Mouse (Mus musculus) heart, embryonic 13.5 days (tissue): ENCODE results near the gene Cfb. TPM values are rescaled to one million over a fixed set of nuclear protein-coding genes. Genes with fewer than 3 reads are reported as not detected.

ENCODE experiments used
- ATAC-seq: fragments of 200-750 bp; cut with Nextera tagmentation; 2 replicates; pipeline ENCODE4 v1.8.0; 2017; ENCODE audit warnings: moderate TSS enrichment; ENCODE audit not compliant: insufficient number of reproducible peaks, low FRiP score, low TSS enrichment; ENCODE audit errors: extremely low read depth
- H3K27ac ChIP-seq: fragments of 300-500 bp; sonication (generic); replicated peaks from 2 replicates; pipeline ENCODE4 v1.5.1; 2015; ENCODE audit warnings: moderate library complexity, mild to moderate bottlenecking, inconsistent platforms
- H3K27me3 ChIP-seq: fragments of 300-500 bp; sonication (generic); replicated peaks from 2 replicates; pipeline ENCODE4 v1.6.1; 2015; ENCODE audit warnings: mild to moderate bottlenecking, inconsistent platforms
- H3K36me3 ChIP-seq: fragments of 300-500 bp; sonication (generic); 2 replicates; pipeline ENCODE4 v1.6.1; 2015; ENCODE audit warnings: mild to moderate bottlenecking, inconsistent platforms
- H3K4me1 ChIP-seq: fragments of 300-500 bp; sonication (generic); 2 replicates; pipeline ENCODE4 v1.6.1; 2015; ENCODE audit warnings: inconsistent platforms
- H3K4me2 ChIP-seq: fragments of 300-500 bp; sonication (generic); 2 replicates; pipeline ENCODE4 v1.6.1; 2015; ENCODE audit warnings: inconsistent platforms, mild to moderate bottlenecking, moderate library complexity
- H3K4me3 ChIP-seq: fragments of 300-500 bp; sonication (generic); 2 replicates; pipeline ENCODE4 v1.5.1; 2015; ENCODE audit warnings: moderate library complexity, mild to moderate bottlenecking, inconsistent platforms
- H3K9ac ChIP-seq: fragments of 300-500 bp; sonication (generic); 2 replicates; pipeline ENCODE4 v1.6.1; 2015; ENCODE audit warnings: inconsistent platforms, mild to moderate bottlenecking, moderate library complexity
- H3K9me3 ChIP-seq: fragments of 300-500 bp; sonication (generic); 2 replicates; pipeline ENCODE4 v1.6.1; 2016; ENCODE audit warnings: inconsistent platforms
- WGBS: fragments of 180-500 bp; shearing (Covaris S2); methylation state at CpG from one replicate; pipeline ENCODE4 v1.1.7; 2015; ENCODE audit warnings: mixed read lengths; 5-methylcytosine and 5-hydroxymethylcytosine counted together
- polyA plus RNA-seq: library from polyadenylated mRNA; unstranded; fragments of >200 nt; fragmentation: Nextera tagmentation; extraction: Ambion mirVana; gene quantifications from 2 replicates; pipeline ENCODE4 v1.2.1, GENCODE M21; 2015

Gene Cfb
- polyA plus RNA-seq, 1 experiment from 2014 or later: 2.3 TPM

DNA sequence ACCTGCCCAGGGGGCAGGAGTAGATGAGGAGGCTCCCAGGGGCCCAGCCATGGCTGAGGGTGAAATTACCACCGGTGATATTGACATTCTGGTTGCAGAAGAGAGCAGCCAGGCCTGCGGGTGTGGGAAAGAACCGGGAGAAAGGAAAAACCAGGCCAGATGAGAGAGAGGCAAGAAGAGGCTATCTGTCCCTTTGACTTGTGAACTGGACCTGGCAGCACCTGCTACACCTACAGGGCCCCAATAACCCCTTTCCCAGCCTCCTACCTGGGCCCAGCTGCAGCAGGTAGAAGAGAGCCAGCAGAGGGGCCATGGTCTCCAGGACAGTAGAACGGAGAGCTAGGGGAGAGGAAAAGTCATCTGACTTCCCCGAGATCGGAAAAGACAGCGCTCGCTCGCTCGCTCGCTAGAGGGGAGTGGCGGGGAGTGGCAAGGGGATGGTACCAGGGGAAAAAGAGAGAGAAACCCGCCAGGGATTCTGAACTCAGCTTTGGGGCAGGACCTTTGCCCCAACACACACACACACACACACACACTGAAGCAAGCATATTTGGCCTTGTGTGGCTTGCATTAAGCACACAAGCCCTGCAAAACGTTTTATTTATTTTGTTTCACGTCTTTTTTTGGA is 19.5 kb upstream of the Cfb start, which contains the start of gene Gm20547:
Gene Gm20547, minus strand, starts transcription at position 360 of the 628 bp plus-strand sequence.
- H3K4me3 ChIP-seq: 0 out of 2 replicates have a peak within 1 kb of the TSS, but pooled peaks have one; percentile 1
- 9% methylated on average over 15 of the region's 15 CpGs for WGBS
- no peak for ATAC-seq
- H3K27ac ChIP-seq: no peak within 1 kb of the TSS
- no peaks in the 10 kb centered on the region for H3K36me3 ChIP-seq
- H3K9ac ChIP-seq: peak within 1 kb of the TSS; percentile 61
- H3K27me3 ChIP-seq: peaks cover 2% of the 10 kb centered on the region; the same call in 1 of the 2 replicates
- H3K9me3 ChIP-seq: no peaks in the 10 kb centered on the region
- peak within 1 kb of the TSS; percentile 47 for H3K4me2 ChIP-seq
- H3K4me1 ChIP-seq: peaks cover 19% of the 10 kb centered on the region; the same call in 1 of the 2 replicates

GRCm38 (mm10) chr17:34881166-34881565 is 18.8 kb upstream of the Cfb start:
- no peaks in the 10 kb centered on the region for H3K36me3 ChIP-seq

DNA sequence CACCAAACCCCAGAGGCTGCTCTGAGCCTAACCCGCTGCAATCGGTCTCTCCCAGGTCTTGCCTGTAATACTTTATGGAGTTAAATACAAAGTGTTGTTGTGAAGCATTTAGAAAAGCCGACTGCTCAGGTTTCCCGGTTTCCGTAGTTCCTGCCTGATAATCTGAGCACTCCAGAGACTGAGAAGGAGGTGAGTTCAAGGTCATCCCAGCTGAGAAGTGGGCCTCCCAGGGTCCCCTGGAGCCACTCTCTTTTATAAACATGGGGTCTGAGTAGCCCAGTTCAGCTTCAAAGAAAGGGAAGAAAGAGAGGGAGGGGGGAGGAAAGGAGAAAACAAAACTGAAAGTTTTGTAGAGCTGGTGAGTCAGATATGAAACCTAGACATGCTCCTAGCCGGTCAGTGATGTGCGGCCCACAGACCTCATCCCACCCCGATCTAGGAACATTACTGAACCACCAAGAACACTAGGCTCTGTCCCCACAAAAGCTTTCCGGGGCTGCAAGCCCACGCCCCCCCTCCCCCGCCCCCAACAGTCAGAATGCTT is 17.1 kb upstream of the Cfb start, which contains the start of gene Zbtb12:
Gene Zbtb12, plus strand, starts transcription at position 148 of the 544 bp plus-strand sequence.
- H3K4me3 ChIP-seq: no peak within 1 kb of the TSS
- peaks cover 11% of the 10 kb centered on the region; the same call in 1 of the 2 replicates for H3K4me1 ChIP-seq
- WGBS: 58% methylated on average over 11 of the region's 11 CpGs
- no peaks in the 10 kb centered on the region for H3K36me3 ChIP-seq
- H3K9ac ChIP-seq: peak within 1 kb of the TSS; percentile 33; the same call in 1 of the 2 replicates
- H3K27ac ChIP-seq: no peak within 1 kb of the TSS
- H3K9me3 ChIP-seq: no peaks in the 10 kb centered on the region
- H3K27me3 ChIP-seq: peaks cover 6% of the 10 kb centered on the region
- no peak for ATAC-seq
- no peak within 1 kb of the TSS for H3K4me2 ChIP-seq

More at GRCm38 (mm10) chr17:34881166-34881565, 18.8 kb upstream of the Cfb start:
- no peak overlapping the region for H3K27ac ChIP-seq
- no peak overlapping the region for H3K4me3 ChIP-seq
- peaks cover 2% of the 10 kb centered on the region; the same call in 1 of the 2 replicates for H3K27me3 ChIP-seq
- peaks cover 18% of the 10 kb centered on the region; the same call in 1 of the 2 replicates for H3K4me1 ChIP-seq
- ATAC-seq: no peak
- H3K9ac ChIP-seq: no peak overlapping the region
- no peak overlapping the region for H3K4me2 ChIP-seq
- H3K9me3 ChIP-seq: no peaks in the 10 kb centered on the region

- WGBS: 85% methylated on average over 6 of the region's 6 CpGs
- no peak for ATAC-seq
- Histone ChIP-seq H3K27ac (no peak overlapping the region), H3K9me3 (no peaks in the 10 kb centered on the region), H3K4me2 (no peak overlapping the region), H3K36me3 (no peaks in the 10 kb centered on the region), H3K4me1 (peaks cover 2% of the 10 kb centered on the region; the same call in 1 of the 2 replicates), H3K4me3 (no peak overlapping the region), H3K27me3 (peaks cover 10% of the 10 kb centered on the region), H3K9ac (no peak overlapping the region)
These were observed 12.0 kb upstream of the Cfb start for GRCm38 (mm10) chr17:34874321-34874720.

GRCm38 (mm10) chr17:34865981-34866380 is 3.7 kb upstream of the Cfb start:
- Histone ChIP-seq H3K9ac (no peak overlapping the region), H3K4me3 (no peak overlapping the region), H3K36me3 (no peaks in the 10 kb centered on the region), H3K27ac (no peak overlapping the region), H3K4me1 (no peaks in the 10 kb centered on the region), H3K27me3 (peaks cover 36% of the 10 kb centered on the region), H3K9me3 (no peaks in the 10 kb centered on the region), H3K4me2 (no peak overlapping the region)
- no peak for ATAC-seq
- WGBS: 49% methylated on average over 7 of the region's 7 CpGs

GRCm38 (mm10) chr17:34861704-34862415 is 458 bp downstream of the Cfb start:
- Histone ChIP-seq H3K4me3 (no peak overlapping the region), H3K9ac (no peak overlapping the region), H3K4me1 (no peaks in the 10 kb centered on the region), H3K27me3 (peaks cover 43% of the 10 kb centered on the region), H3K4me2 (no peak overlapping the region), H3K27ac (no peak overlapping the region), H3K9me3 (no peaks in the 10 kb centered on the region), H3K36me3 (peaks cover 13% of the 10 kb centered on the region)
- no peak for ATAC-seq
- WGBS: 58% methylated on average over 13 of the region's 13 CpGs

GRCm38 (mm10) chr17:34860514-34860913 is 1.8 kb downstream of the Cfb start:
- H3K27me3 ChIP-seq: peaks cover 43% of the 10 kb centered on the region
- peaks cover 24% of the 10 kb centered on the region for H3K36me3 ChIP-seq
- no peak overlapping the region for H3K4me2 ChIP-seq
- H3K9ac ChIP-seq: no peak overlapping the region
- no peaks in the 10 kb centered on the region for H3K9me3 ChIP-seq
- 78% methylated on average over 9 of the region's 9 CpGs for WGBS
- H3K27ac ChIP-seq: no peak overlapping the region
- ATAC-seq: no peak
- H3K4me1 ChIP-seq: no peaks in the 10 kb centered on the region; the same call in 1 of the 2 replicates
- no peak overlapping the region for H3K4me3 ChIP-seq

DNA sequence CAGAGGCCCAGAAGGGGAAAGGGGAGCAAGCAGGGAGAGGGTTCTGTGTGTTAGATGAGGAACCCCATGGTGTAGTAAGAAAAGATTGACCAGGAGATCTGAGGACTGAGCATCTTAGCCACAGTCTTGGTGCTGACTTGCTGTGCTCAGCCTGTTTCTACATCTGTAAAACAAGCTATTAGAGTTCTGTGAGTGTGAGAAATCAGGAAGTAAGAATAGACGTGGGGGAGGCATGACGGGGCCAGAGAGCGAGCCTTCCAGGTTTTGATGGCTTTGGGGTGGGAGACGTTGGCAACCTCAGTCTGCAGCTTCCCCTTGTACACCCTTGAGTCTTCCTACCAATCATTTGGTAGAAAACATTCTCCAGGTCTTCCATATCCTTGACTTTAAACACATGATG is 3.6 kb downstream of the Cfb start:
- no peak for ATAC-seq
- Histone ChIP-seq H3K27ac (no peak overlapping the region), H3K9me3 (no peaks in the 10 kb centered on the region), H3K36me3 (peaks cover 41% of the 10 kb centered on the region), H3K4me2 (no peak overlapping the region), H3K9ac (no peak overlapping the region), H3K4me3 (no peak overlapping the region), H3K27me3 (peaks cover 30% of the 10 kb centered on the region), H3K4me1 (no peaks in the 10 kb centered on the region; the same call in 1 of the 2 replicates)
- 69% methylated on average over 4 of the region's 4 CpGs for WGBS

GRCm38 (mm10) chr17:34855825-34856224 is 6.5 kb downstream of the Cfb start:
- Histone ChIP-seq H3K9me3 (no peaks in the 10 kb centered on the region), H3K27me3 (peaks cover 6% of the 10 kb centered on the region), H3K36me3 (peaks cover 58% of the 10 kb centered on the region), H3K4me3 (no peak overlapping the region), H3K27ac (no peak overlapping the region), H3K4me2 (no peak overlapping the region), H3K9ac (peak overlapping the region; percentile 60; the same call in 1 of the 2 replicates), H3K4me1 (peaks cover 7% of the 10 kb centered on the region)
- ATAC-seq: no peak
- WGBS: 31% methylated on average over 3 of the region's 3 CpGs

DNA sequence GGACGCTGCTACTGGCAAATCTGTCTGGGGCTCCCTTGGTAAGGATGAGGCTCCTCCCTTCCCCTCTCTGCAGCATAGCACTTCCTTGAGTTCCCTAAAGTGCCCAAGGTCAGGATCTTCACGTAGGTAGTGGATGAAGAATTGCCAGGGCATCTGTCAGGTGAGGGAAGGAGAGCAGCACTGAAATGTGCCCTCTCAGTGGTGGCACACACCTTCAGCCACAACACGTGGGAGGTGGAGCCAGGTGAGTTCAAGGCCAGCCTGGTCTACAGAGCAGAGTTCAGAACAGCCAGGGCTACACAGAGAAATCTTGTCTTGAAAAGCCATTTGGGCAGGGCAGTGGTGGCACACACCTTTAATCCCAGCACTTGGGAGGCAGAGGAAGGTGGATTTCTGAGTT is 7.6 kb downstream of the Cfb start:
- H3K4me2 ChIP-seq: no peak overlapping the region
- WGBS: 77% methylated on average over 3 of the region's 3 CpGs
- no peaks in the 10 kb centered on the region for H3K9me3 ChIP-seq
- H3K27ac ChIP-seq: no peak overlapping the region
- no peaks in the 10 kb centered on the region for H3K27me3 ChIP-seq
- H3K36me3 ChIP-seq: peaks cover 58% of the 10 kb centered on the region
- H3K4me3 ChIP-seq: no peak overlapping the region
- no peak for ATAC-seq
- no peak overlapping the region for H3K9ac ChIP-seq
- peaks cover 11% of the 10 kb centered on the region for H3K4me1 ChIP-seq

DNA sequence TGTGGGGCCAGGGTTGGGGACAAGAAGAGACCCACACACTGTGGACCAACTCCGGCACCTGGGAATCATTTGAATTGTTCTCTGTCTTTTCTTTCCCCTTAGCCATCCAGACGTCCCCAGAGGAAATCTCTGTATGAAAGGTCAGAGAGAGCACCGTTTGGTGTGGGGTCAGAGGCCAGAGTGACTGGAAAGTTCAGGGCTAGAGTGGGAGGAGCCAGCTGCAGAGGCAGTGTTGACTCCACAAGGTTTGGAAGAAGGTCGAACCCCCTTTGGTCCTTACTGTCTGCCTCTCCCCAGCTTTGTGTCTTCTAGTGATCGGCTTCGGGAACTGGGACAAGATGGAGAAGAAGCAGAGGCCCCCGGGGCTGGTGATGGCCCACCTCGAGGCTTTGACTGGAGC is 8.8 kb downstream of the Cfb start:
- Histone ChIP-seq H3K9me3 (no peaks in the 10 kb centered on the region), H3K27ac (no peak overlapping the region), H3K4me3 (no peak overlapping the region), H3K4me2 (no peak overlapping the region), H3K36me3 (peaks cover 58% of the 10 kb centered on the region), H3K4me1 (peaks cover 18% of the 10 kb centered on the region), H3K9ac (no peak overlapping the region), H3K27me3 (no peaks in the 10 kb centered on the region)
- ATAC-seq: no peak
- 71% methylated on average over 8 of the region's 8 CpGs for WGBS
